Mouse (Mus musculus): ENCODE results near the gene Bag1. TPM values are rescaled to one million over a fixed set of nuclear protein-coding genes. Genes with fewer than 3 reads are reported as not detected.
A peak's percentile ranks its signal among the peaks of the same experiment; 100 is the strongest.

Gene Bag1
- polyA plus RNA-seq (2016; fragmentation: Nextera tagmentation; extraction: Ambion mirVana): 206 and 214 TPM in 2 replicates

GRCm38 (mm10) chr4:40948160-40948708 lies at the start of gene Bag1, which contains the start of gene Chmp5:
TSS of gene Bag1 (minus strand) at chr4:40948294.
TSS of gene Chmp5 (plus strand) at chr4:40948407.
- Histone ChIP-seq H3K9me3 (replicated peaks) (no peaks in the 10 kb centered on the region), H3K4me3 (peak within 1 kb of the TSS; percentile 82), H3K27me3 (replicated peaks) (no peaks in the 10 kb centered on the region), H3K4me2 (peak within 1 kb of the TSS; percentile 92), H3K27ac (ENCODE audit: poor library complexity, severe bottlenecking) (peak within 1 kb of the TSS; percentile 87), H3K9ac (peak within 1 kb of the TSS; percentile 93), H3K36me3 (peaks cover 49% of the 10 kb centered on the region), H3K4me1 (replicated peaks) (peaks cover 20% of the 10 kb centered on the region)
- peak; percentile 100 for ATAC-seq (ENCODE audit: insufficient number of reproducible peaks, low FRiP score)
- WGBS: under 1% methylated on average over 50 of the region's 50 CpGs

- 93% methylated on average over 6 of the region's 6 CpGs for whole genome bisulfite sequencing
- Histone ChIP-seq H3K9me3 (replicated peaks) (no peaks in the 10 kb centered on the region), H3K9ac (no peak overlapping the region), H3K4me2 (no peak overlapping the region), H3K27me3 (replicated peaks) (no peaks in the 10 kb centered on the region), H3K36me3 (peaks cover 89% of the 10 kb centered on the region), H3K4me1 (replicated peaks) (no peaks in the 10 kb centered on the region), H3K4me3 (no peak overlapping the region), H3K27ac (ENCODE audit: poor library complexity, severe bottlenecking) (no peak overlapping the region)
- ATAC-seq (ENCODE audit: insufficient number of reproducible peaks, low FRiP score): no peak
Observed at GRCm38 (mm10) chr4:40996302-40996701, 48.2 kb upstream of the Bag1 start.

GRCm38 (mm10) chr4:40989633-40990032 lies 41.5 kb upstream of the Bag1 start:
- no peak for ATAC-seq (ENCODE audit: insufficient number of reproducible peaks, low FRiP score)

GRCm38 (mm10) chr4:40983686-40984085 lies 35.6 kb upstream of the Bag1 start:
- WGBS: 83% methylated on average over 1 of the region's 1 CpGs
- Histone ChIP-seq H3K36me3 (peaks cover 81% of the 10 kb centered on the region), H3K9me3 (replicated peaks) (no peaks in the 10 kb centered on the region), H3K4me1 (replicated peaks) (peaks cover 7% of the 10 kb centered on the region; the same call in 1 of the 2 replicates), H3K4me3 (no peak overlapping the region), H3K27me3 (replicated peaks) (no peaks in the 10 kb centered on the region), H3K27ac (ENCODE audit: poor library complexity, severe bottlenecking) (no peak overlapping the region), H3K9ac (no peak overlapping the region), H3K4me2 (no peak overlapping the region)
- ATAC-seq (ENCODE audit: insufficient number of reproducible peaks, low FRiP score): no peak

More at GRCm38 (mm10) chr4:40989633-40990032, 41.5 kb upstream of the Bag1 start:
- Histone ChIP-seq H3K27ac (ENCODE audit: poor library complexity, severe bottlenecking) (no peak overlapping the region), H3K36me3 (peaks cover 83% of the 10 kb centered on the region), H3K9ac (no peak overlapping the region), H3K4me3 (no peak overlapping the region), H3K4me1 (replicated peaks) (no peaks in the 10 kb centered on the region), H3K9me3 (replicated peaks) (no peaks in the 10 kb centered on the region), H3K27me3 (replicated peaks) (no peaks in the 10 kb centered on the region), H3K4me2 (no peak overlapping the region)
- 87% methylated on average over 6 of the region's 6 CpGs for WGBS

GRCm38 (mm10) chr4:40982486-40982885 lies 34.4 kb upstream of the Bag1 start:
- Histone ChIP-seq H3K27ac (ENCODE audit: poor library complexity, severe bottlenecking) (no peak overlapping the region), H3K36me3 (peaks cover 84% of the 10 kb centered on the region), H3K9me3 (replicated peaks) (no peaks in the 10 kb centered on the region), H3K4me3 (no peak overlapping the region), H3K27me3 (replicated peaks) (no peaks in the 10 kb centered on the region), H3K4me1 (replicated peaks) (peaks cover 7% of the 10 kb centered on the region; the same call in 1 of the 2 replicates), H3K4me2 (no peak overlapping the region), H3K9ac (no peak overlapping the region)
- no peak for ATAC-seq (ENCODE audit: insufficient number of reproducible peaks, low FRiP score)
- WGBS: 70% methylated on average over 3 of the region's 3 CpGs

GRCm38 (mm10) chr4:40979430-40979829 lies 31.3 kb upstream of the Bag1 start:
- H3K4me3 ChIP-seq: no peak overlapping the region
- peaks cover 70% of the 10 kb centered on the region for H3K36me3 ChIP-seq
- H3K4me1 ChIP-seq (replicated peaks): peaks cover 7% of the 10 kb centered on the region; the same call in 1 of the 2 replicates
- ATAC-seq (ENCODE audit: insufficient number of reproducible peaks, low FRiP score): no peak
- H3K27ac ChIP-seq (ENCODE audit: poor library complexity, severe bottlenecking): no peak overlapping the region
- H3K4me2 ChIP-seq: no peak overlapping the region
- H3K9me3 ChIP-seq (replicated peaks): no peaks in the 10 kb centered on the region
- 84% methylated on average over 1 of the region's 1 CpGs for WGBS
- H3K27me3 ChIP-seq (replicated peaks): no peaks in the 10 kb centered on the region
- H3K9ac ChIP-seq: no peak overlapping the region

GRCm38 (mm10) chr4:40976651-40977050 lies 28.6 kb upstream of the Bag1 start:
- Histone ChIP-seq H3K4me1 (replicated peaks) (peaks cover 15% of the 10 kb centered on the region), H3K36me3 (peaks cover 52% of the 10 kb centered on the region), H3K27me3 (replicated peaks) (no peaks in the 10 kb centered on the region), H3K27ac (ENCODE audit: poor library complexity, severe bottlenecking) (no peak overlapping the region), H3K9me3 (replicated peaks) (no peaks in the 10 kb centered on the region), H3K4me3 (no peak overlapping the region), H3K4me2 (no peak overlapping the region), H3K9ac (no peak overlapping the region)
- 92% methylated on average over 10 of the region's 10 CpGs for WGBS
- no peak for ATAC-seq (ENCODE audit: insufficient number of reproducible peaks, low FRiP score)

- Histone ChIP-seq H3K36me3 (peaks cover 45% of the 10 kb centered on the region), H3K27me3 (replicated peaks) (no peaks in the 10 kb centered on the region), H3K9ac (no peak overlapping the region), H3K9me3 (replicated peaks) (no peaks in the 10 kb centered on the region), H3K27ac (ENCODE audit: poor library complexity, severe bottlenecking) (no peak overlapping the region), H3K4me1 (replicated peaks) (peaks cover 15% of the 10 kb centered on the region), H3K4me2 (no peak overlapping the region), H3K4me3 (no peak overlapping the region)
- no peak for ATAC-seq (ENCODE audit: insufficient number of reproducible peaks, low FRiP score)
- WGBS: 94% methylated on average over 3 of the region's 3 CpGs
Observed at GRCm38 (mm10) chr4:40975678-40976077, 27.6 kb upstream of the Bag1 start.

GRCm38 (mm10) chr4:40974011-40974410 lies 25.9 kb upstream of the Bag1 start:
- Histone ChIP-seq H3K27me3 (replicated peaks) (no peaks in the 10 kb centered on the region), H3K4me3 (no peak overlapping the region), H3K9me3 (replicated peaks) (no peaks in the 10 kb centered on the region), H3K36me3 (peaks cover 30% of the 10 kb centered on the region), H3K27ac (ENCODE audit: poor library complexity, severe bottlenecking) (no peak overlapping the region), H3K9ac (no peak overlapping the region), H3K4me1 (replicated peaks) (peaks cover 19% of the 10 kb centered on the region), H3K4me2 (no peak overlapping the region)
- no peak for ATAC-seq (ENCODE audit: insufficient number of reproducible peaks, low FRiP score)
- WGBS: 87% methylated on average over 1 of the region's 1 CpGs

GRCm38 (mm10) chr4:40971744-40972143 lies 23.6 kb upstream of the Bag1 start:
- Histone ChIP-seq H3K27ac (ENCODE audit: poor library complexity, severe bottlenecking) (no peak overlapping the region), H3K27me3 (replicated peaks) (no peaks in the 10 kb centered on the region), H3K4me1 (replicated peaks) (peaks cover 19% of the 10 kb centered on the region), H3K4me3 (peak overlapping the region; percentile 99), H3K36me3 (peaks cover 15% of the 10 kb centered on the region), H3K4me2 (peak overlapping the region; percentile 80), H3K9me3 (replicated peaks) (no peaks in the 10 kb centered on the region), H3K9ac (no peak overlapping the region)
- no peak for ATAC-seq (ENCODE audit: insufficient number of reproducible peaks, low FRiP score)
- WGBS: 23% methylated on average over 13 of the region's 13 CpGs

GRCm38 (mm10) chr4:40970842-40971701 lies 23.0 kb upstream of the Bag1 start, which contains the start of gene Nfx1:
TSS of gene Nfx1 (plus strand) at chr4:40970906.
- ATAC-seq (ENCODE audit: insufficient number of reproducible peaks, low FRiP score): peak; percentile 97
- Histone ChIP-seq H3K4me2 (peak within 1 kb of the TSS; percentile 80), H3K4me3 (peak within 1 kb of the TSS; percentile 99), H3K4me1 (replicated peaks) (peaks cover 19% of the 10 kb centered on the region), H3K36me3 (peaks cover 16% of the 10 kb centered on the region), H3K9me3 (replicated peaks) (no peaks in the 10 kb centered on the region), H3K9ac (peak within 1 kb of the TSS; percentile 85), H3K27ac (ENCODE audit: poor library complexity, severe bottlenecking) (peak within 1 kb of the TSS; percentile 96), H3K27me3 (replicated peaks) (no peaks in the 10 kb centered on the region)
- WGBS: under 1% methylated on average over 83 of the region's 85 CpGs
